Mouse (Mus musculus) lung, adult 18-20 months (tissue): ENCODE results near the gene Hao1.

Experiments
- DNase-seq, 2 experiments: peaks; one replicate each; pipeline ENCODE4 v3.0.0; 2022; ENCODE audit warnings: mixed read lengths in 2 of 2

Gene Hao1

DNA sequence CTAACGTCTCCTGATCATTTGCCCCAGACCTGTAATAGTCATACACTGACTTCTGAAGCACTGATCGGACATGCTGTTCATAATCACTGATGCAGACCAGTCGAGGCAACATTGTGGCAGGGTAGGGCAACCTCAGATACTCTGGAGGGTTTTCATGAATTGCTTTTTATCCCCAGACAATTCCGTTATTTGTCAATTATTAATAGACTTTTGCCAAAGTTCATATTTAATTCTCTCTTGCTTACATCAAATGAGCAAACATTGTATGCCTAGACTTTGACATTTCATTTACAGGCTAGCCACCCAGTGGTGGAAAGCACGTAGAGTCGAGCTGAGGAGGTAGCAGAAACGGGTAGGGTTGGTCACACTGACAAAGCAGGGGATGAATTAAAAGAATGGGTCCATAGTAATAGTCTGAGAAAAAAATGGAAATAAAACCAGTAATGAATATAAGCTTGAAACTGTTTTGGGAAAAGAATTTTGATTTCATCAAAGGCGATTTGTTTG, at the start of gene Hao1:
Gene Hao1 (minus strand): TSS at position 148 of the 507 bp plus-strand sequence.
- no peak for DNase-seq

DNA sequence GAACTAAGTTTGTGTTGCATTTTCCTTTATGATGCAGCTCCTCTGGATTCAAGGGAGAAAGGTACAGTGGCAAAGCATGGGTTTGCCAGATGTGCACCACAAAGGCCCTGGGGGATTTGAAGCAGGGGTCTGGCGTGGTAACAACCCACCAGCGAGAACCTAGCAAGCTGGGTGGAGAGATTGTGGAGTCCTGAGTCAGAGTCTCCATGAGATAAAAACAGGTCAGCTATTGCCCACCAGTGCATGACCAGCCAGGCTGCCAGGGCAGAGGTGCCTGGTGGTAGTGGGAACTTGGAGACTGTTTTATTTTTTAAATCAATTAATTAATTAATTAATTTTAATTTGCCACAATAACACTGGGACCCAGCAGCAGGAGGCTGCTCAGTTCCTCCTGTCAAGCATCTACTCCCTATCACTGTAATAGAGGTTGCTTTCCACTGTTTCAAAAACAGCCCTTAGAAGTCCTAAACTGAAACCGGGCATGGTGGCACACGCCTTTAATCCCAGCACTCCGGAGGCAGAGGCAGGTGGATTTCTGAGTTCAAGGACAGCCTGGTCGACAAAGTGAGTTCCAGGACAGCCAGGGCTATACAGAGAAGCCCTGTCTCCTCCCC, 37.0 kb upstream of the Hao1 start:
- no peak for DNase-seq

DNA sequence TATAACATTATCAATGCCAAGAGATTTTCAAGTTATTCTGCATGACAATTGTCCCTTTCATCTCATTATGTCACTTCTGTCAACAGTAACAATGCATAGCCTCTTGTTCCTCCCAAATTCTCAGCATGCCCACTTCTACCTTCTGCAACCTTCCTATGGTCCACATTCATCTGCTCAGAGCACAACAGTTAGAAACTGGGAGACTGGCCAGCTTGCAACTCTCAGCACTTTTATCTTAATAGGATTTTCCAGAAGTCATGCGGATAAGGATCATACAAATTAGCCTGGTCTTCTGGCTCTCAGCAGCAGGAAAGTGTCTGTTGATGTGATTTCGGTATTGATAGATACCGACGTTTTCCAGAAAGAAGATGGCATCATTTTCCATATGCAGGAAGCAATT, 31.1 kb upstream of the Hao1 start:
- no peak for DNase-seq

DNA sequence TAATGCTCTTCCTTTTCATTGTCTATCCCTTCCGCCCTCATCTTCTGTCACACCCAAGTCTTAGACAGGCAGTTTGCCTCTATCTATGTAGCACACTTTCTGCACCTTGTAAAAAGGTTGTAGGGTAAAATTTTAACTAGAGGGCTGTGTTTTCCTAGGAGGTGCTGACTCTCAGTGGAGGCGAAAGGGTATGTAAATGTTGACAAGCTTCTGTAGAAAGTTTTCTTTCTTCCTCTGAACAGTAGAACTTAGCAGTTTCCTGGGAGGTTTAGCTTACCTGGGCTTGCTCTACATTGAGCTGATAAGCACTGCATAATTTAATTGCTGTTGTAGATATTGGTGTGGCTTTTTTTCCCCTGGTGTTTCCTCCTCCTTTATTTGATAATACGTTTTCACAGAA, 5.3 kb upstream of the Hao1 start:
- DNase-seq, result no peak

DNA sequence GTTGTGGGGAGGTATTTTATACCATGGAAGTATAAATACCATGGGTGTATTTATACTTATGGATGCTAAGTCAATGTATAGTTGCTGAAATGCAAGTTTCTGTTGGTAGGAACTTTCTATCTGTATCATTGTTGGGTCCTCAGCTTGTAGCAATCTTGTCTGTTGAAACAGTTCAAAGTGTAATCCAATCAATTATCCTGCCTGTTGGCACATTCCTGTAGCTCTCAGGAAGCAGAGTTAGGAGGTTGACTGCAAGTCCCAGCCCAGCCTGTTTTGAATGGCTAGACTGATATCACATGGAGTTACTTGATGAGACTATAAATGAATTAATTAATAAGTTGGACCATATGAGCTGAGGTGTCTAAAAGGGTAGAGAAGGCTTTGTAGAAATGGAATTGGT, 1.8 kb downstream of the Hao1 start:
- no peak for DNase-seq

DNA sequence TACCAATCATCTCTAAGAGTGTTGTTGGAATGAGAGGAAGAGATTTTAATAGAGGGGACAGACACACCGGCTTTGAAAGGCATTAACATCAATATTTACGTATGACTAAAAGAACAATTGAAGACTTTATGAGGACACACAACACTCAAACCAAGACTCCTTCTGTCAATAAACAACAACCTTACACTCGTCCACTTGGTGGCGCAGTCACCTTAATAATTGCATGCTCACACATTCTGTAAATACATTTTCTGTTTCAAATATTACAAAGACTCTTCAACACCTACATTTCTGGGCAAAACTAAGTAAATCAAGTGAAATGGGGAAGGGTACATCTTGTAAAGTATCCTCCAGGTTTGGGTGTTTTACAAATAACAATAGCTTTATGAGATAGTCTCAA, 4.4 kb downstream of the Hao1 start:
- DNase-seq, result peak; percentile 24 to 36

DNA sequence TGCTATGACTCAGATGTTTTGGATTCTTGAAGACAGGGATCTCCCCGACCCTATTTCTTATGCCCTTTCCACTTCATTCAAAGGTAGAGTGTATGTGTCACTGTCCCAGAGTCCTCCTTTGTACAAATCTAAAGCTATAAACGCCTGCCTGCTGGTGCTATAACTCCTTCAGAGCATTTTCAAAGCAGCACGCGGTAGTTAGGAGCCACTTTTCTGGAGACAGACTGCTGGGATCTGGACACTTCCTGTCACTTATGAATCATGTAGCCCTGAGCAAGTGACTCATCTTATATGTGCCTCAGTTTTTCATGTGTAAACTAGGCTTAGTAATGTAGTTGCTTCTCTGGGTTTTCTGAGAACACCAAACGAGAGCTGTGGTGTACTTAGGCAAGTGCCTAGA, 9.1 kb downstream of the Hao1 start:
- DNase-seq, result no peak

DNA sequence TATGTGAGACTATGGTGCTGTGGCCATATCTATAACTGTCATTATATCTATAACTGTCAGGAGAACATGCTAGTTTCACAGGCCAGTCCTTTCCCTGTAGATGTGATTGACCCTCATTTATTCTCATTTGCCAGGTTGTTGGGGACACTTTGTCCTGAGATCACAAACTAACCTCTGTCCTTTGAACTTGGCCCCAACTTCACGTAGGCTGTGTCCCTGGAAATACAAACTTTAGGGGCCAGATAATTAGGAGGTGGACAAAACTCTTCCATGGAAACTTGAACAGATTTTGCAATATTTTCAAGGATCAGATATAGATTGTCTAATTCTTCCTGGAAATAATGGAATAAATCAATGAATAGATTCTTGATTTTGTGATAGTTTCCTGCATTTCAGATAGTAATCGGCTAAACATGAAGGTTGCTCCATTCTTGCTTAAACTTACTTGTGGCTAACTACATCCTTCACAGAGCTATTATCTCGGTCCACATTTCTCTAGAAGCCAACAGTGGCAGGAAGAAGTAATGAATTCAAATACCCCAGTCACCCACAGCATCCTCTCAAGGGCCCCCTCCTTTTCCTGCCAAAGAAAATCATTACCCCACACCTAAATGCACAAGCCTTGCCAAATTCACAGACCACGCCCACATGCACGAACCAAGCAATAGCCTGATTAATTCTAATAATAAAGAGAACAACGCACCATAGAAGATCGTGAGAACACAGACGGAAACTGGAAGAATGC, 9.7 kb downstream of the Hao1 start:
- no peak for DNase-seq

DNA sequence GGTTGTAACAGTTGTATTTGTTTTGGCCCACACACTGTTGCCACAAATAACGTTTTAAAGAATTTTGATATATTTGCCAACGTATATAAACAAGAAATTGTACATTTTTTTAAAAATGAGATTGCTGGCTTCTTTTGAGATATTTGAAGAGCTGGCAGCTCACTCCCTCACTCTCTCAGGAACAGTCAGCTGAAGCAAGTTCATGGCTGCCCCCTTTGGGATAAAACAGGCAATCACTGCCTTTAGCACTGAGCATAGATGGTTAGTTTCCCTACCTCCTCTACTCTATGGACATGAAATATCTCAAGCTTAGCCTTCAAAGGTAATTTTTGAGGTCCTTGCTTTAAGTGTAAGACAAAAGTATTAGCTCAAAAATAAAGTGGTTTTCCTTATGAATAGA, 10.7 kb downstream of the Hao1 start:
- no peak for DNase-seq

DNA sequence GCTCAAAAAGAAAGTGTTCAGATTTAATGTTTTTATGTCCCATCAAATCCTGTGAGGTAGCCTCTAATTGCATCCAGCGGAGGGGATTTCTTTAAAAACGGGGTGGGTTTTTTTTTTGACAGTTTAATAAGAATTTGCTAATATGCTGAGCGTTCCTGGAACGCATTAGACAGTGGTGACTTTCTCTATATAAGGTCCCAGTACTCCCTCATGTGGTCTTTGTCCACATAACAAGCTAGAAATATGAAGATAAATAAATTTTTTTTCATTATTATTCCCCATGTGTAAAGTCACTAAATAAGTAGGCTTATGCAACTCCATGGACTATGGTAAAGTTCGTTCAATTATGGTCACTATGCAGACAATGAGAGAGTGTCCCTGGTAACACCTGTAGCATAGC, 13.1 kb downstream of the Hao1 start:
- no peak for DNase-seq

DNA sequence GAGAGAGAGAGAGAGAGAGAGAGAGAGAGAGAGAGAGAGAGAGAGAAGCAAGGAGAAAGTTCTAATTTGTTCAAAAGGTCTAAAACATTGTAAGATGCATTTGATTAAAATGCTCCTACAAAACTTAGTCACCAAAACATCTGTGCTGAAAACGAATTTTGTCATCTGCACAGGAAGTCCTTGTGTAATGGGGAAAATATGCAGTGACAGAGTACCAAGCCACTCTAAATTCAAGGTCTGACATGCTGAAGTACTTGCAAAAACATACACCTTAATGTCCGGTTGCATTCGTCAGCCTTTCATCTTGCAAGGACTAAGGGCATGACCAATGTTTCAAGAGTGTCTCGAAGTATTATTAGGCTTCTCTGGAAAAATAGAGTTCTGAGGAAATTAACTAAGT, 15.7 kb downstream of the Hao1 start:
- no peak for DNase-seq

DNA sequence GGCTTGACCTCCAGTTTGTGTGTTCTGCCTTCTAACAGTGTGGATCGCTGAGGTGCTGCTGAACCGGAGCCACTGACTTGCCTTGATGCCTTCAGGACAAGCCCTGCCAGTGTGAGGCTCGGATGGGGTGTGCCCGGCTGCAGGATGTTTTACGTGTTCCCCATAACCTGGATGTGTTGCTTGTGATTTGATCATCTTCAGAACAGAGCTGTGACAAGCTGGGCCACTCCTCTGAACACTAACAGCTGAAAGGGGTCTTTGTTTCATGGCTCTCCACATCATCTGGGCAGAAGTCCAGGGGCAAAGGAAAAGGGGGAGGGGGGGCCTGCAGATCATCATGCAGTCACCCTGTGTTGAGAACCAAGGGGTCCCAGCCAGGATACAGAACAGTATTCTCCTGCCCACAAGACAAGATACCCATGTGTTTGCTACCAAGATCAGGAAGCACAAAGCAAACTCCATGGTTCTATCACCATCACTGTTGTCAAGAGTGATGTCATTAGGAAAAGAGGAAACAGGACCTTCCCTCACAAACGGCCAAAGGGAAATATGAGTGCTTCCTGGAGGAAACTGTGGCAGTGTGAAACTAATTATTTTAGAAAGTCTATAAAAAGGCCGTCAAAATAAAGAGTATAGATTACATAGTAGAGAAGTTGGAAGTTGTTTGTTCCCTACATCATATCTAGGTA, 25.9 kb downstream of the Hao1 start:
- no peak for DNase-seq

DNA sequence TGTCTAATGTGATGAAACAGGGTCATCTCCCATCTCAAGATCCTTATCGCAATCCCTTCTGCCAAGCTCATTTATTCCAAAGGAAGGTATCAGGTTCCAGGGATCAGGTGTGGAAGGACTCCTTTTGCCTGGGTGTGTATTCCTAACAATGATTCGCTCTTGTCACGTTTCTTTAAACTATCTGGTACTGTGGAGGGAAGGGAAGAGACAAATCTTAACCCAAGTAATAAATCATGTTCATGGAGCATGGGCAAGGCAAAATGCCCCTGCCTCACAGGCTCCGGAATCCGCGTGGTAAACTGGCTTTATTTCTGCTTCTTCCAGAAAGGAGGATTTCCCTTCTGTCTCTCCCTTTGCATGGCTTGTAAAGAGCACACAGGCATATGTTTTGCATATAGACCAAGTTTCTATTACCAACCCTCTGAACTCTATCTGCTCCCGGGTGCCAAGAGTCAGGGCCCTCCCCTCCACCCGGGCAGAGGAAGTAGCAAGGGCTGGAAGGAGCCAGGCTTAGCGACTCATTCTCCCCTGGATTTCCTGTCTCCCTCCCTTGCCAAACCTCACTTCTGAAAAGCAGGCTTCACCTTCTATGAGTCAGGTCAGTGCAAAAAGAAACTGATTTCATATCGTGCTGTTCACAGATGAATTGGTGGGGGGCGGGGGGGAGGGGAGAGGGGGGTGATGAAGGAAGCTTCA, 26.6 kb downstream of the Hao1 start:
- DNase-seq, result no peak

DNA sequence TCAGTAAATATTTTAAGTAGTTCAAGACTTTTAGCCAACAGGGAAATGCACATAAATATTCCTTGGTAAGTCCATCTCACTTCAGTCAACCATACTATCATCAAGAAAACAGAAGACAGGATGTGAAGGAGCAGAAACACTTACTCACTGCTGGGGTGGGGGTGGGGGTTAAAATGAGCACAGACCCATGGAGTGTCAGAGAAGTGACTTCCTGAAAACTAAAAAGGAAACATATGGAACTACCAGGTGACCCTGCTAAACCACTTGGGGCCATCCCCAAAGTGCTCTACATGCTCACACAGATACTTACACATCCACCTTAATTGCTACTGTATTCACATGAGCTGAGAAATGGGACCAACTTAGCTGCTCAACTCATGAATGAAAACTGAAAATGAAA, 36.1 kb downstream of the Hao1 start:
- DNase-seq, result no peak

DNA sequence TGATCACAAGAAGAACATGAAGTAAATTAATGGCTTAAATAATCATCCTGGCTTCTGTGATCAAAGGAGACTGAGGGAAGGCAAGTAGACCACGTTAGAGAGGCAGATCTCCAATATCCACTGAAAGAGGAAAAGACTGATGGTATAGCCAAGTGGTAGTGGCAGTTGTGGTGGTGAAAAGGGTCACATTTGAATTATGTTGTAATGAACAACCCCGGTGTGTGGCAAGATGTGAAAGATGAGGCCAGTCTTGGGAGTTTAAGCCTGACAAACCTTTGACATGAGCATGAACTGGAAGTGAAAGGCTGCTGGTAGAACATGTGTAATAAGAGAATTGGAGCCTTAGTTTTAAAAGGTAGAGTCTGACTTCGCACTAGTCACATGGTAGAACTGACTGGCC, 54.4 kb downstream of the Hao1 start:
- DNase-seq, result no peak

DNA sequence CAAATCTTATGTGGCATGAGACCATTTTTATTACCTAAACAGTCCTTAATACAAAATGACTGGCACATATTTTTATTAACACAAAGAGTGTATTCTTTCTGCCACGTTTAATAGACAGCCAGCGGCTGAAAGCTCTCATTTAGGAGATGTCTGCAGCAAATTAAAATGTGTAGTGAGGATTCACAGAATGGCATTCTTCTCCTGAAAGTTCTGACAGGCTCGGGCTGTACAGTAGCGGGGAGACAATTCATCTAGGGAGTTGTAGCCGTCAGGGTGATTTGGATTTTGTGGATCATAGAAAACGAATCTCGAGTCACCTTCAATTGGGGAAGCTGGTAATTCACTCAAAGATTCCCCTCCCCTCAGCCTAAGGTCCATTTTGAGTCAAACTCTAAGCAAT, 55.7 kb downstream of the Hao1 start:
- no peak for DNase-seq

DNA sequence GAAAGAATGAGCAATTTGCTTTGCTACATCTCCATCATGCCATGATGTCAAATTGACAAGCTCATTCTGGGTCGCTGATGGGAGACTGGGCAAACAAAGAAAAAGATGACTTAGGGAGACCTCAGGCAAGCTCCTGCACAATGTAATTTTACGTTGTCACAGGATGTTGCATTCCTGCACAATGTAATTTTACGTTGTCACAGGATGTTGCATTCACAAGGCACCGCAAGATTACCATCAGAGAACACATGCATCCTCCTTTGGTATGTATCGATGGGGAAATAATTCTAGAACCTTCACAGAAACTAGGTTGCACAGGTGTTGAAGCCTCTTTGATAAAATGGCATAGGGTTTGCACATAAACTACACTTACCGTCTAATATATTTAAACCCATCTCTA, 65.5 kb downstream of the Hao1 start:
- no peak for DNase-seq

DNA sequence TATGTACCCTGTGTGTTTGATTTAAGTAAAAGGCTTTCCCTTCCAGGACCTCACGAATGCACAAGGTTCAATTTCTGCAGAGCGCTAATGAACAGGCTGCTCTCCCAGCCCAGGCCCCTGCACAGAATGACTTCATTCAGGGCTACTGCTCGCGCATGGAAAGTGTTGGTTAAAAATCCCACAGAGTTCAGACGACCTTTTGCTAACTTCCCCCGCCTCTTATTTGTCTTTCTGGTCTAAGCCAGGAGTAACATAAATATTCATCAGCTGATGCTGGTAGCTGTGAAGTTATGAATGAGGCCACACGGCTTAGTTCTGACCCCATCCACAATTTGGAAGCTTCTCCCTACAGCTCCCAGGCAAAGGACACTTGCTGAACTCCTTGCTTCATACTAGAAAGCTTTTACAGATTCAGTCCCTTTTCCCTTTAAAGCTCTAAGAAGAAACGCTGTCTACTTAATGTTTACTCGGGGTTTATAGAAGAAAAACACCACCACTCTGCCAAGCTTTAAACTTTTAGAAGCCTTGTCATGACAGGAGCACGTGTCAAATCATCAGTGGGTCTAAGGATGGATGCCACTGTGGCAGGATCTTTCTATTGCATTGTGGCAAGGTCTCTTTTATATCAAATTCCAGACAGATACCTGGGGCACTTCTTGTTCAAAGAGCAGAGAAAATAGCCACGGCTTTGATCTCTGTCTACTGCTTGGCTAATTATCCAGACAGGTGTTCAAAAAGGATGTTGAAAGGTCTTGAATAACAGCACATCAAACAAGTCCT, 67.9 kb downstream of the Hao1 start:
- DNase-seq, result no peak

DNA sequence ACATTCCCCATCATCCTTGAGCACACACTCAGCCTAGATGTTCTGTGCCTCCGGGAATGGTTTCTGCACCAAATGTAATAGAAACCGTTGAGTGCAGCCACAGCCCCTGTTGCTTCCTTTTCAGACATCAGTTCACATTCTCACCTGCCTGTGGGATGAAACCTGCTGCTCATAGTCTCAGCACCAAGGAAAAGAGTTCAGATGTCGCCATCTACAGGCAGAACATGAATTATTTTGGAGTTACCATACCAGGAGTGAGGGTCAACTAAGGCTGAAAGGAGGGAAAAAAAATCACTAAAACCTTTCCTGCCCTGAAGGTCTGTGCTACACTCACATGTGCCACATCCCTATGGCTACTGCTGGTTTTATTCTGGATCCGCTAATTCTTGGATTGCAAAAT, 71.5 kb downstream of the Hao1 start:
- DNase-seq, result no peak

DNA sequence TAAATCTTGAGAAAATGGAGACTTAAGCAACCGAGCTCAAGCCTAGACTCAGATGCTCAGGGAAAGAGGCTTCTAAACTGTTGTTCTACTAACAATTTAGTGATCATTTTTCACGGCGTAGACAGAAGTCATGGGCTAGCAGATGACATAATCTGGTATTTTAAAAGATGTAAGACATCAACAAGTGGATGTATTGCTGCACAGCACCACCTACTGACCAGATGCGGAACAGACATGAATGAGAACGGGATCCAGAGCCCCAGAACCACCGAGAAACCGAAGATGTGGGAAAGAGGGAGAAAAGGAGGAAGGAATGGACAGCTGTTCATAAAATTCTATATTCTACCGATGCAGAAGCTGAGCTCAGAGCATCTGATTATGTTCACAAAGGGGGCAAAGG, 72.4 kb downstream of the Hao1 start:
- peak; percentile 34 to 51 for DNase-seq

DNA sequence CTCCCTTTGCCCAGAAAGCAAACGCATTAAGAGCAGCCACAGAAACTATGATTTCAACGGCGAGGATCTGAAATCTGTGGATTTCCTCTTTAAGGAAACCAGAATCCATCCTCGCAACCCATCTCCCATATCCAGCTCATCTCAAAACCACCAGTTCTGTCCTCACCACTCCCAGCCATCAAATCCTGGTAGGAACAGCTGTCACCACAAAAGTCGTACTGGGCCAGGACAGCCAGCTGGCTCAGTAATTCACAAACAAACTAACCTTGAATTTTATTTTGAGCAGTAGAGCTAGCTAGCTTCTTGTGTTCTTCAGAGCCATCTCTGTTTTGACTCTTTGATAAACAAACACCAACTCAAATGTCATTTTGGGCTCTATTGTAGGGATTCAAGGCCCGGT, 73.0 kb downstream of the Hao1 start:
- DNase-seq, result no peak

DNA sequence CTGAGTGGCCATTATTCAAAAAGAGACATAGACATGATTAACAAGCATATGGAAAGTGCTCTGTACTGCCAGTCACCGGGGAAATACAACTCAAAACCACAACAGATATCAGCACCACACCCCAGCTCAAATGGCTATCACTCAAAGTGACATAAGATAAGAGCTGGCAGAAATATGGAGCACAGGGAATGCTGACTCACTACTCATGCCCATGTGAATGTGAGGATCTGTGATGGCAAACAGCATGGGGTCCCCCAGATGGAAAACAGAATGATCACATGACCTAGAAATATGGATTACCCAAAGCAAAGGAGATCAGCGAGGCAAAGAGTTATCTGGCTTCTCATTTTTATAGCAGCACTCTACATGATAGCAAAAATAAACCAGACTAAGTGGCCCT, 89.0 kb downstream of the Hao1 start:
- DNase-seq, result no peak

DNA sequence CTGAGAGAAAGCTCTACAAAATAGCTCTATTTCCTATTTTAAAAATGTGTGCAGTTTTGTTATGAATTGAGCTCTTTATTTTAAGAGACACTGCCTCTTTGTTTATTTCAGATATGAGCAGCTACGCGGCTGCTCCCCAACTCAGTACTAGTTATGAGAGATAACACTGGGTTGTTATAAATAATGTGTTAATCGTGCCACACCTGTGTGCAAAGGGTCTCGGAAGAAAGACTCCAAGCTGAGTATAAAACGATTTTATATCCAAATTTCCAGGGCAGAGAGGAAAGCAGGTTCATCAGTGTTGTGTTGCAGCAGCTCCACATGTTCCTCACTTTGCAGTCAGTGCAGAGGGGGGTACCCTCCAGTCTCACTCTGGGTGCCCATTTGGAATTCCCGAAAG, 91.8 kb downstream of the Hao1 start:
- DNase-seq, result no peak
